Mouse (Mus musculus): ENCODE results near the gene Ppard. TPM values are rescaled to one million over a fixed set of nuclear protein-coding genes. Genes with fewer than 3 reads are reported as not detected.
"Not testable (repeated sequence)": the region's sequence is repeated elsewhere in the genome, so short reads cannot be mapped to it uniquely, and the experiment has no call there.

Gene Ppard
- polyA plus RNA-seq, 1 experiment from 2014 or later, result 2.8 TPM

DNA sequence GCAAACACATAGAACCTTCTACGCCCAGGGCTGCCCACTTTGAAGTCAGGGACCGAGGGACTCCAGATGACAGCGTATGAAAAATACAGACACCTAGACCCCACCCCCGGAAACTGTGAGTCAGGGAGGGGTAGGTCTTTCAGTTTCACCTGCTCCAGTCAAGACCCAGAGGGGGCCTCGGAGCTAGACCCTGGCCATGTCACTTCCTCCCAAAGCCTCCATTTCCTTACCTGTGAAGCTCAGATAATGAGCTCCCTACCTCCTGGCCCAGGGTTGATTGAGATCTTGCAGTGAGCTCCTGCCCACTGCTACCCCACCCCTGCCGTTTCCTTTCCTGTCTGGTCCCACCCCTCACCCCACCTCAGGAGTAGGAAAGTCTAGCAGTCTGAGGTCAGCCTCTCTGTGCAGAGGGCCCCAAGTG, 20.6 kb upstream of the Ppard start:
- WGBS, result 57% methylated on average over 6 of the region's 6 CpGs
- Histone ChIP-seq H3K27ac (ENCODE audit: low read depth) (no peak overlapping the region), H3K27me3 (ENCODE audit: insufficient read depth, low read length) (no peaks in the 10 kb centered on the region), H3K9me3 (ENCODE audit: low read depth, low read length) (no peaks in the 10 kb centered on the region), H3K4me1 (ENCODE audit: insufficient read depth) (peaks cover 4% of the 10 kb centered on the region), H3K4me3 (ENCODE audit: low read depth, low read length) (no peak overlapping the region), H3K36me3 (ENCODE audit: insufficient read depth) (no peaks in the 10 kb centered on the region), H3K9ac (no peak overlapping the region), H3K4me2 (no peak overlapping the region)
- DNase-seq (no peak), ATAC-seq (ENCODE audit: insufficient read depth) (no peak)
- TF ChIP-seq CTCF (IDR thresholded peaks at IDR 0.05; ENCODE audit: low read depth), result no peak

DNA sequence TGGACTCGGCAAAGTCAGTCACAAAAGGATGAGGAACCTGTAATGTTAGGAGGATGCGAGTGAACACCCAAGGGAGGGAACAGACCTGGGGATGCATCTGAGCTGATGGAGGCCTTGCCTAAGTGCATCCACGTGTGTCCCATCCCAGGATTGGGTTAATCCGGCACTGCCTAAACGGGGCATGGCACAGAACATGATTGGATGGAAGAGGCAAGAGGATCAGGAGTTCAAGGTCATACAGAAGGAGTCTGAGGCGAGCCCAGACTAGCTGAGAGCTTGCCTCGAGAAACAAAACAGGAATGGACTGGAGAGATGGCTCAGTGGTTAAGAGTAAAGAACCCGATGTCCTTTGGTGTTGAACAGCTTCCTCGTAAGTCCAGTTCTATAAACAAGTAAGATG, 20.1 kb upstream of the Ppard start:
- Histone ChIP-seq H3K36me3 (ENCODE audit: insufficient read depth) (no peaks in the 10 kb centered on the region), H3K4me3 (ENCODE audit: low read depth, low read length) (no peak overlapping the region), H3K9me3 (ENCODE audit: low read depth, low read length) (no peaks in the 10 kb centered on the region), H3K4me1 (ENCODE audit: insufficient read depth) (peaks cover 1% of the 10 kb centered on the region), H3K9ac (no peak overlapping the region), H3K4me2 (no peak overlapping the region), H3K27ac (ENCODE audit: low read depth) (no peak overlapping the region), H3K27me3 (ENCODE audit: insufficient read depth, low read length) (no peaks in the 10 kb centered on the region)
- 49% methylated on average over 9 of the region's 9 CpGs for WGBS
- DNase-seq (no peak), ATAC-seq (ENCODE audit: insufficient read depth) (no peak)
- TF ChIP-seq CTCF (IDR thresholded peaks at IDR 0.05; ENCODE audit: low read depth), result no peak

DNA sequence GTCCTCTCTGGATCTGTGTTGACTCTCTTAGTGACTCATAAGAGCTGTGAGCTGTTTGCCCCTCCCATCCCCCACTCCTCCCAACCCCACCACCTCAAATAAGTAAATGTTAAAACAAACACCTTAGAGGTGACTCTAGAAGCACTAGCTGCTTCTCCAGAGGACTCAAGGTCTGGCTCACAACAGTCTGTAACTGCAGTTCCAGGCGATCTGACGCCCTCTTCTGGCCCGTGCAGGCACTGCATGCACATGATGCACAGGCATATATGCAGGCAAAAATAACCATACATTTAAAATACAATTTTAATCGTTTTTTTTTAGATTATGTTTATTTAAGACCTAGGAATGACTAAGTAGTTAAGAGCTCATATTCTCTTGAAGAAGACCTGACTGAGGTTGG, 19.3 kb upstream of the Ppard start:
- TF ChIP-seq CTCF (IDR thresholded peaks at IDR 0.05; ENCODE audit: low read depth), result peak; percentile 60
- Histone ChIP-seq H3K27ac (ENCODE audit: low read depth) (no peak overlapping the region), H3K36me3 (ENCODE audit: insufficient read depth) (no peaks in the 10 kb centered on the region), H3K4me1 (ENCODE audit: insufficient read depth) (peaks cover 3% of the 10 kb centered on the region; the same call in 1 of the 2 replicates), H3K27me3 (ENCODE audit: insufficient read depth, low read length) (no peaks in the 10 kb centered on the region), H3K4me2 (no peak overlapping the region), H3K9me3 (ENCODE audit: low read depth, low read length) (no peaks in the 10 kb centered on the region), H3K9ac (no peak overlapping the region), H3K4me3 (ENCODE audit: low read depth, low read length) (no peak overlapping the region)
- DNase-seq (peak; percentile 44), ATAC-seq (ENCODE audit: insufficient read depth) (no peak)
- 22% methylated on average over 4 of the region's 4 CpGs for WGBS

DNA sequence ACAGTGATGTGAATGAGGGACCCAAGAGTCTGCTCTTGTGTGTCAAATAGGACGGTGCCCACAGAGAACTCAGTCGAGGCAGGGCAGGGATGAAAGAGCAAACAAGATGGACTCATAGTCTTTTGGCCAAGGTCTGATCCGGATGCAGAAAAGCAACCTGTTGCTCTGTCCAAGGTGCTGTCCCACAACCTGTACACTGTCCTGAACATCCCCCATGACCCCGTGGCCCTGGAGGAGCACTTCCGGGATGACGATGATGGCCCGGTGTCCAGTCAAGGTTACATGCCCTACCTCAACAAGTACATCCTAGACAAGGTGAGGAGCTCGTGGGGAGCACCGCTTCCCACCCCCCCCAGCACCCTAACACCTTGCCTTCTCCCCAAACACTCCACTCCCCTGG, 15.7 kb upstream of the Ppard start:
- Histone ChIP-seq H3K4me3 (ENCODE audit: low read depth, low read length) (no peak overlapping the region), H3K9me3 (ENCODE audit: low read depth, low read length) (no peaks in the 10 kb centered on the region), H3K4me2 (no peak overlapping the region), H3K36me3 (ENCODE audit: insufficient read depth) (no peaks in the 10 kb centered on the region), H3K27me3 (ENCODE audit: insufficient read depth, low read length) (no peaks in the 10 kb centered on the region), H3K4me1 (ENCODE audit: insufficient read depth) (peaks cover 5% of the 10 kb centered on the region; the same call in 1 of the 2 replicates), H3K9ac (no peak overlapping the region), H3K27ac (ENCODE audit: low read depth) (no peak overlapping the region)
- no peak for ATAC-seq (ENCODE audit: insufficient read depth)
- WGBS, result 82% methylated on average over 9 of the region's 9 CpGs
- TF ChIP-seq CTCF (IDR thresholded peaks at IDR 0.05; ENCODE audit: low read depth), result no peak
- DNase-seq, result no peak

DNA sequence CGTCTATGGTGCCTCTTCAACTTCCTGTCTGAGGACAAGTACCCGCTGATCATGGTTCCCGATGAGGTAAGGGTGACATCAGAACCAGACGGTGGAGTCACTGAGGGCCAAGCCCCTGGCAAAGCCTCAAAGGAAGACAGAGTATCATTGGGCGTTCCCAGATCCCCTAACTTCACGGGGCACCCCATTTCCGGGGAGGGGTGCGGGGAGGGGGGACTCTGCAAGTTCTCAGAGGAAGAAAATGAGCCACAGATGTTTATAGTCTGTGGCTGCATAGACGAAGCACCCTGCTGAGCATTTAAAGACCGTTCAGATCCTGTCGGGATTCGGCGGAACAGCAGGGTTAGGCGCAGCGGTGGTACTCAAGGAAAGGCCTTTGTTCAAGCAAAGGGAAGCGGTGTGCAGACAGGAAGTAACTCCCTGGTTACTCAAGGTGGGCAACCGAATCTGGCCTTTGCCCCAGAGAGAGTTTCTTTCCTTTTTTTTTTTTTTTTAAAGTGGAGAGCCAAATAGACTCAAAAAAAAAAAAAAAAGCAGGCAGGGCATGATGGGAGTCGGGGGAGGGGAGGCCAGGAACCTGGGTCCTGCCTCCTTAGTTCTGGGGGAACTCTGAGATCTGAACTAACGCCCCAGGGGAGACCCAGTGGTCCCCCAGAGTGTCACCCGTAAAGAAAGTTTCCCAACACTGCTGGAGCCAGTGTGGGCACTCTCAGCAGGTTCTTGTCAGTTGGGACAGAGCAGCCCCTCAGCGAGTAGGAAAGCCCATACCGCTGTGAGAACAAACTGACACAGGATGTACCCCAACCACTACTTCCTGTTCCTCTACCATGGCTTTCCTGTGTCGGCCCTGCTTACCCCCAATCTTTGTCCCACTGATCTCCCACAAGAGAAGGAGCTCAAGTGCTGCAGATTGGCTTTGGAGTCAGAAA, 14.5 kb upstream of the Ppard start:
- Histone ChIP-seq H3K9ac (no peak overlapping the region), H3K27me3 (ENCODE audit: insufficient read depth, low read length) (no peaks in the 10 kb centered on the region), H3K9me3 (ENCODE audit: low read depth, low read length) (no peaks in the 10 kb centered on the region), H3K27ac (ENCODE audit: low read depth) (peak overlapping the region; percentile 52; the same call in 1 of the 2 replicates), H3K4me1 (ENCODE audit: insufficient read depth) (peaks cover 5% of the 10 kb centered on the region; the same call in 1 of the 2 replicates), H3K4me3 (ENCODE audit: low read depth, low read length) (no peak overlapping the region), H3K36me3 (ENCODE audit: insufficient read depth) (no peaks in the 10 kb centered on the region), H3K4me2 (peak overlapping the region; percentile 43)
- DNase-seq, result peak; percentile 46
- 23% methylated on average over 23 of the region's 23 CpGs for WGBS
- ATAC-seq (ENCODE audit: insufficient read depth), result no peak; the same call in 1 of the 2 replicates
- TF ChIP-seq CTCF (IDR thresholded peaks at IDR 0.05; ENCODE audit: low read depth), result no peak

DNA sequence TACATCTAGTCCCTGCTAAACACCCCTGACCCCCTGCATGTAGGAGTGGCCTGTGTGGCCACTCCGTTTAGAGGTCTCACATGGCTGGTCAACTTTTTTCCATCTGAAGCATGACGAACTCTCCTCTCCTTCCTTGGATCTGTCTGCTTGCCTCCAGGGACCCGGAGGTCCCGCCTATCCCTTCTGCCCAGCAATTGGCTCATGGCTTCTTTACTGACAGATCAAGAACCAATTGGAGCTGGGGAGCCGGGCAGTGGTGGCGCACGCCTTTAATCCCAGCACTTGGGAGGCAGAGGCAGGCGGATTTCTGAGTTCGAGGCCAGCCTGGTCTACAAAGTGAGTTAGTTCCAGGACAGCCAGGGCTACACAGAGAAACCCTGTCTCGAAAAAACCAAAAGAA, 10.0 kb upstream of the Ppard start:
- not testable (repeated sequence) for H3K36me3 ChIP-seq (ENCODE audit: insufficient read depth); H3K4me1 ChIP-seq (ENCODE audit: insufficient read depth); H3K9ac ChIP-seq; ATAC-seq (ENCODE audit: insufficient read depth); H3K4me3 ChIP-seq (ENCODE audit: low read depth, low read length); H3K27ac ChIP-seq (ENCODE audit: low read depth); DNase-seq; H3K4me2 ChIP-seq; H3K9me3 ChIP-seq (ENCODE audit: low read depth, low read length); H3K27me3 ChIP-seq (ENCODE audit: insufficient read depth, low read length)
- WGBS, result 91% methylated on average over 10 of the region's 10 CpGs

DNA sequence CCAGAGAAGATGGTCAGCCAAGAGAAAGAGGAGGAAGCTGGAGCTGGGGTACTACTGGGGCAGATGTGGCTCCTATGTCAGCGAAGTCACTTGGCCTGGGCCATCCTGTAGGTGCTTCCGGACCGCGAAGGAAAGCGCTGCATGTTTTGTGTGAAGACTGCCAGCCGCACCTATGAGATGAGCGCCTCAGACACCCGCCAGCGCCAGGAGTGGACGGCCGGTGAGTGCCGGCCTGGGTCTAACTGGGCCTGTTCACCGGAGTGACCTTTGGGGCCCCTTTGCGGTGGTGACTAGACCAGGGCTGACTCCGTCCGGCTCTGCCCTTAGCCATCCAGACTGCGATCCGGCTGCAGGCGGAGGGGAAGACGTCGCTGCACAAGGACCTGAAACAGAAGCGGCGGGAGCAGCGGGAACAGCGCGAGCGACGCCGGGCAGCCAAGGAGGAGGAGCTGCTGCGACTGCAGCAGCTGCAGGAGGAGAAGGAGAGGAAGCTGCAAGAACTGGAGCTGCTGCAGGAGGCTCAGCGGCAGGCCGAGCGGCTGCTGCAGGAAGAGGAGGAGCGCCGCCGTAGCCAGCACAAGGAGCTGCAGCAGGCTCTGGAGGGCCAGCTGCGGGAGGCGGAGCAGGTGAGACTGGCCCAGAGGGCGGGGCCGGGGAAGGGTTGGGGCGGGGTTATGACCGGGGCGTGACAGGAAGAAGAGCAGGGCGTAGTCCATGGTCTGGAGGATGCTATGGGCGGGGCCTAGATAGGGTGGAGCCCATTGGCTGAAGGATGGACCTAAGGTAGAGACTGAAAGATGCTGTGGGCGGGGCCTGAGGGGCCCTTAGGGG, 8.7 kb upstream of the Ppard start:
- H3K36me3 ChIP-seq (ENCODE audit: insufficient read depth), result no peaks in the 10 kb centered on the region
- peak overlapping the region; percentile 76 for H3K27ac ChIP-seq (ENCODE audit: low read depth)
- TF ChIP-seq CTCF (IDR thresholded peaks at IDR 0.05; ENCODE audit: low read depth), result peak; percentile 32; the same call in 1 of the 2 replicates
- H3K9ac ChIP-seq, result peak overlapping the region; percentile 67
- DNase-seq (peak; percentile 89), ATAC-seq (ENCODE audit: insufficient read depth) (peak; percentile 88)
- H3K4me3 ChIP-seq (ENCODE audit: low read depth, low read length), result peak overlapping the region; percentile 55
- H3K27me3 ChIP-seq (ENCODE audit: insufficient read depth, low read length), result no peaks in the 10 kb centered on the region
- 0 out of 2 replicates have a peak, but pooled peaks cover 5% of the 10 kb centered on the region for H3K4me1 ChIP-seq (ENCODE audit: insufficient read depth)
- WGBS, result under 1% methylated on average over 46 of the region's 46 CpGs
- no peaks in the 10 kb centered on the region for H3K9me3 ChIP-seq (ENCODE audit: low read depth, low read length)
- peak overlapping the region; percentile 99 for H3K4me2 ChIP-seq

Data from lung, embryonic 14.5 days (tissue).